Mouse (Mus musculus): ENCODE data around the gene Xpnpep3. TPM values are rescaled to one million over a fixed set of nuclear protein-coding genes. Genes with fewer than 3 reads are reported as not detected.

Xpnpep3 gene
- polyA plus RNA-seq, 2 experiments, result 3.0 to 3.2 TPM

- TF ChIP-seq EP300 (IDR thresholded peaks at IDR 0.05; ENCODE audit: low read depth), result no peak
- no peak for TF ChIP-seq CTCF (IDR thresholded peaks at IDR 0.05; ENCODE audit: low read depth)
- 12% methylated on average over 13 of the region's 13 CpGs for WGBS (ENCODE audit: insufficient replicate concordance)
- no peaks in the 10 kb centered on the region for H3K36me3 ChIP-seq (replicated peaks; ENCODE audit: control insufficient read depth, insufficient read depth, low read depth)
- peak overlapping the region; percentile 40 to 68 for H3K4me3 ChIP-seq (ENCODE audit: insufficient read depth in 1 of 2, low read depth in 2 of 2, low read length in 2 of 2)
- H3K9me3 ChIP-seq (ENCODE audit: control insufficient read depth, low read length), result no peaks in the 10 kb centered on the region
- H3K27ac ChIP-seq, result no peak overlapping the region
- ATAC-seq (ENCODE audit: insufficient read depth), result peak; percentile 76
- peak overlapping the region; percentile 73 for H3K4me2 ChIP-seq (ENCODE audit: low read depth)
- peaks cover 0 to 10% of the 10 kb centered on the region in 2 experiments; a peak in 3 of 4 replicates for H3K4me1 ChIP-seq (replicated peaks; ENCODE audit: control insufficient read depth in 2 of 2, insufficient read depth in 2 of 2, low read length in 1 of 2)
- peak; percentile 65 to 79 (median 67) for DNase-seq (ENCODE audit: low read depth in 3 of 3, low spot score in 3 of 3)
- H3K27me3 ChIP-seq (ENCODE audit: control insufficient read depth, insufficient read depth, low read length), result no peaks in the 10 kb centered on the region
- peak overlapping the region; percentile 10 for H3K9ac ChIP-seq (replicated peaks)
Observed at GRCm38 (mm10) chr15:81480977-81481379, 81.0 kb downstream of the Xpnpep3 start.

GRCm38 (mm10) chr15:81482966-81483365 is 83.0 kb downstream of the Xpnpep3 start:
- Histone ChIP-seq H3K4me3 (ENCODE audit: insufficient read depth in 1 of 2, low read depth in 2 of 2, low read length in 2 of 2) (no peak overlapping the region), H3K9me3 (ENCODE audit: control insufficient read depth, low read length) (no peaks in the 10 kb centered on the region), H3K4me2 (ENCODE audit: low read depth) (no peak overlapping the region), H3K4me1 (replicated peaks; ENCODE audit: control insufficient read depth in 2 of 2, insufficient read depth in 2 of 2, low read length in 1 of 2) (peaks cover 0 to 4% of the 10 kb centered on the region in 2 experiments; a peak in 2 of 4 replicates), H3K27ac (no peak overlapping the region), H3K36me3 (replicated peaks; ENCODE audit: control insufficient read depth, insufficient read depth, low read depth) (no peaks in the 10 kb centered on the region), H3K9ac (replicated peaks) (no peak overlapping the region), H3K27me3 (ENCODE audit: control insufficient read depth, insufficient read depth, low read length) (no peaks in the 10 kb centered on the region)
- WGBS (ENCODE audit: insufficient replicate concordance), result 61% methylated on average over 2 of the region's 2 CpGs
- DNase-seq (ENCODE audit: low read depth in 3 of 3, low spot score in 3 of 3) (no peak), ATAC-seq (ENCODE audit: insufficient read depth) (no peak)
- TF ChIP-seq CTCF (IDR thresholded peaks at IDR 0.05; ENCODE audit: low read depth), result no peak
- no peak for TF ChIP-seq EP300 (IDR thresholded peaks at IDR 0.05; ENCODE audit: low read depth)

GRCm38 (mm10) chr15:81483691-81484090 is 83.8 kb downstream of the Xpnpep3 start:
- H3K9ac ChIP-seq (replicated peaks), result no peak overlapping the region
- ATAC-seq (ENCODE audit: insufficient read depth) (no peak), DNase-seq (ENCODE audit: low read depth in 3 of 3, low spot score in 3 of 3) (no peak)
- TF ChIP-seq CTCF (IDR thresholded peaks at IDR 0.05; ENCODE audit: low read depth) (no peak), EP300 (IDR thresholded peaks at IDR 0.05; ENCODE audit: low read depth) (no peak)
- WGBS (ENCODE audit: insufficient replicate concordance), result 74% methylated on average over 6 of the region's 6 CpGs
- no peak overlapping the region for H3K27ac ChIP-seq
- H3K9me3 ChIP-seq (ENCODE audit: control insufficient read depth, low read length), result no peaks in the 10 kb centered on the region
- H3K4me3 ChIP-seq (ENCODE audit: insufficient read depth in 1 of 2, low read depth in 2 of 2, low read length in 2 of 2), result no peak overlapping the region
- no peak overlapping the region for H3K4me2 ChIP-seq (ENCODE audit: low read depth)
- no peaks in the 10 kb centered on the region for H3K27me3 ChIP-seq (ENCODE audit: control insufficient read depth, insufficient read depth, low read length)
- no peaks in the 10 kb centered on the region for H3K36me3 ChIP-seq (replicated peaks; ENCODE audit: control insufficient read depth, insufficient read depth, low read depth)
- H3K4me1 ChIP-seq (replicated peaks; ENCODE audit: control insufficient read depth in 2 of 2, insufficient read depth in 2 of 2, low read length in 1 of 2), result peaks cover 0 to 4% of the 10 kb centered on the region in 2 experiments; a peak in 2 of 4 replicates

- ATAC-seq (ENCODE audit: insufficient read depth) (no peak), DNase-seq (ENCODE audit: low read depth in 3 of 3, low spot score in 3 of 3) (no peak)
- Histone ChIP-seq H3K4me1 (replicated peaks; ENCODE audit: control insufficient read depth in 2 of 2, insufficient read depth in 2 of 2, low read length in 1 of 2) (peaks cover 0 to 4% of the 10 kb centered on the region in 2 experiments; a peak in 2 of 4 replicates), H3K4me2 (ENCODE audit: low read depth) (no peak overlapping the region), H3K27ac (no peak overlapping the region), H3K4me3 (ENCODE audit: insufficient read depth in 1 of 2, low read depth in 2 of 2, low read length in 2 of 2) (no peak overlapping the region), H3K36me3 (replicated peaks; ENCODE audit: control insufficient read depth, insufficient read depth, low read depth) (no peaks in the 10 kb centered on the region), H3K27me3 (ENCODE audit: control insufficient read depth, insufficient read depth, low read length) (no peaks in the 10 kb centered on the region), H3K9ac (replicated peaks) (no peak overlapping the region), H3K9me3 (ENCODE audit: control insufficient read depth, low read length) (no peaks in the 10 kb centered on the region)
- WGBS (ENCODE audit: insufficient replicate concordance), result 64% methylated on average over 4 of the region's 4 CpGs
- TF ChIP-seq CTCF (IDR thresholded peaks at IDR 0.05; ENCODE audit: low read depth), result no peak
- no peak for TF ChIP-seq EP300 (IDR thresholded peaks at IDR 0.05; ENCODE audit: low read depth)
Observed at GRCm38 (mm10) chr15:81485483-81485882, 85.5 kb downstream of the Xpnpep3 start.

GRCm38 (mm10) chr15:81503466-81503865 is 103.5 kb downstream of the Xpnpep3 start:
- no peak for DNase-seq (ENCODE audit: low read depth in 3 of 3, low spot score in 3 of 3)
- no peak overlapping the region for H3K4me3 ChIP-seq (ENCODE audit: insufficient read depth in 1 of 2, low read depth in 2 of 2, low read length in 2 of 2)
- 83% methylated on average over 2 of the region's 2 CpGs for WGBS (ENCODE audit: insufficient replicate concordance)
- H3K36me3 ChIP-seq (replicated peaks; ENCODE audit: control insufficient read depth, insufficient read depth, low read depth), result no peaks in the 10 kb centered on the region
- TF ChIP-seq EP300 (IDR thresholded peaks at IDR 0.05; ENCODE audit: low read depth) (no peak), CTCF (IDR thresholded peaks at IDR 0.05; ENCODE audit: low read depth) (no peak)
- no peaks in the 10 kb centered on the region for H3K9me3 ChIP-seq (ENCODE audit: control insufficient read depth, low read length)
- no peak for ATAC-seq (ENCODE audit: insufficient read depth)
- H3K4me2 ChIP-seq (ENCODE audit: low read depth), result no peak overlapping the region
- no peak overlapping the region for H3K27ac ChIP-seq
- H3K9ac ChIP-seq (replicated peaks), result no peak overlapping the region
- H3K4me1 ChIP-seq (replicated peaks; ENCODE audit: control insufficient read depth in 2 of 2, insufficient read depth in 2 of 2, low read length in 1 of 2), result no peaks in the 10 kb centered on the region
- no peaks in the 10 kb centered on the region for H3K27me3 ChIP-seq (ENCODE audit: control insufficient read depth, insufficient read depth, low read length)
